Mouse (Mus musculus): Measurements from ENCODE around the gene Fam173a.

DNA sequence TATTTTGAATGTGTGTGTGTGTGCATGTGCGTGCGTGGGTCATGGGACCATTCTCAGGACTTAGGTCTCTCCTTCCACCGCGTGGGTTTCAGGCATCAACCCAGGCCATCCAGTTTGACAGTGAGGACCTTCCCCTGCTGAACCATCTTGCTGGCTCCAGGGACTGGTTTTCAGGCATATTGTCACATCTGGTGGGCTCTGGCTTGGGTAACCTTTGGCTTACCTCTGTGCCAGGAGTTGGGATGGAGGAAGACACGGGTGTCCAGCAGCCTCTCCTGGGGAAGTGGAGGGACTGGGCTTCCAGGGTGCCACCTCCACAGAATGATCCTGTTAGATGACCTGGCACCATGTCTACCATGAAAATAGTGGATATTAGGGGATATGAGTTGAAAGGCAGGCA lies 14.8 kb downstream of the Fam173a start:
- TF ChIP-seq POLR2A (IDR thresholded peaks at IDR 0.05; ENCODE audit: borderline replicate concordance, low read depth, low read length) (no peak), CTCF (IDR thresholded peaks at IDR 0.05; ENCODE audit: low read depth, low read length) (no peak)

All from bone marrow macrophage, adult 2 months (primary cell).